Mouse (Mus musculus): Measurements from ENCODE around the gene Prss32. TPM values are rescaled to one million over a fixed set of nuclear protein-coding genes. Genes with fewer than 3 reads are reported as not detected.
A peak's percentile ranks its signal among the peaks of the same experiment; 100 is the strongest.

Prss32 gene
- polyA plus RNA-seq, 1 experiment, result not detected

GRCm38 (mm10) chr17:23822094-23822493, 21.6 kb upstream of the Prss32 start:
- Histone ChIP-seq H3K4me1 (ENCODE audit: control insufficient read depth, insufficient read depth, low read length) (no peaks in the 10 kb centered on the region), H3K27me3 (replicated peaks; ENCODE audit: control insufficient read depth, insufficient read depth, low read length) (no peaks in the 10 kb centered on the region), H3K4me3 (ENCODE audit: insufficient read depth, low read depth, low read length) (no peak overlapping the region), H3K36me3 (ENCODE audit: control insufficient read depth, insufficient read depth, low read length) (peaks cover 17% of the 10 kb centered on the region), H3K27ac (ENCODE audit: insufficient read depth, low read depth, low read length) (no peak overlapping the region)
- no peak for DNase-seq
- 60% methylated on average over 6 of the region's 6 CpGs for WGBS
- no peak for TF ChIP-seq CTCF (conservative IDR thresholded peaks at IDR 0.05; ENCODE audit: insufficient read depth, insufficient read length, low read depth, low read length)
- no peak for TF ChIP-seq POLR2A (IDR thresholded peaks at IDR 0.05; ENCODE audit: low read depth, low read length)

GRCm38 (mm10) chr17:23823018-23823417, 20.6 kb upstream of the Prss32 start:
- peaks cover 13% of the 10 kb centered on the region for H3K36me3 ChIP-seq (ENCODE audit: control insufficient read depth, insufficient read depth, low read length)
- WGBS, result 64% methylated on average over 16 of the region's 16 CpGs

GRCm38 (mm10) chr17:23823614-23824013, 20.0 kb upstream of the Prss32 start:
- WGBS, result 90% methylated on average over 12 of the region's 12 CpGs
- TF ChIP-seq POLR2A (IDR thresholded peaks at IDR 0.05; ENCODE audit: low read depth, low read length) (no peak), CTCF (conservative IDR thresholded peaks at IDR 0.05; ENCODE audit: insufficient read depth, insufficient read length, low read depth, low read length) (no peak)
- Histone ChIP-seq H3K27me3 (replicated peaks; ENCODE audit: control insufficient read depth, insufficient read depth, low read length) (no peaks in the 10 kb centered on the region), H3K27ac (ENCODE audit: insufficient read depth, low read depth, low read length) (no peak overlapping the region), H3K4me3 (ENCODE audit: insufficient read depth, low read depth, low read length) (no peak overlapping the region), H3K36me3 (ENCODE audit: control insufficient read depth, insufficient read depth, low read length) (peaks cover 8% of the 10 kb centered on the region), H3K4me1 (ENCODE audit: control insufficient read depth, insufficient read depth, low read length) (no peaks in the 10 kb centered on the region)
- no peak for DNase-seq

More at GRCm38 (mm10) chr17:23823018-23823417, 20.6 kb upstream of the Prss32 start:
- no peak for DNase-seq
- no peaks in the 10 kb centered on the region for H3K27me3 ChIP-seq (replicated peaks; ENCODE audit: control insufficient read depth, insufficient read depth, low read length)
- TF ChIP-seq POLR2A (IDR thresholded peaks at IDR 0.05; ENCODE audit: low read depth, low read length), result no peak
- no peak overlapping the region for H3K27ac ChIP-seq (ENCODE audit: insufficient read depth, low read depth, low read length)
- no peaks in the 10 kb centered on the region for H3K4me1 ChIP-seq (ENCODE audit: control insufficient read depth, insufficient read depth, low read length)
- no peak overlapping the region for H3K4me3 ChIP-seq (ENCODE audit: insufficient read depth, low read depth, low read length)

- H3K27me3 ChIP-seq (replicated peaks; ENCODE audit: control insufficient read depth, insufficient read depth, low read length), result no peaks in the 10 kb centered on the region
- H3K4me1 ChIP-seq (ENCODE audit: control insufficient read depth, insufficient read depth, low read length), result peaks cover 3% of the 10 kb centered on the region; the same call in 1 of the 2 replicates
- DNase-seq, result no peak
- H3K36me3 ChIP-seq (ENCODE audit: control insufficient read depth, insufficient read depth, low read length), result no peaks in the 10 kb centered on the region; the same call in 1 of the 2 replicates
- 85% methylated on average over 4 of the region's 4 CpGs for WGBS
- TF ChIP-seq POLR2A (IDR thresholded peaks at IDR 0.05; ENCODE audit: low read depth, low read length), result no peak
- TF ChIP-seq CTCF (conservative IDR thresholded peaks at IDR 0.05; ENCODE audit: insufficient read depth, insufficient read length, low read depth, low read length), result no peak
- no peak overlapping the region for H3K4me3 ChIP-seq (ENCODE audit: insufficient read depth, low read depth, low read length)
- no peak overlapping the region for H3K27ac ChIP-seq (ENCODE audit: insufficient read depth, low read depth, low read length)
Observed at GRCm38 (mm10) chr17:23825591-23825990, 18.1 kb upstream of the Prss32 start.

GRCm38 (mm10) chr17:23828271-23829001, 15.2 kb upstream of the Prss32 start:
- peak; percentile 25 for DNase-seq
- peak overlapping the region; percentile 4; the same call in 1 of the 2 replicates for H3K27ac ChIP-seq (ENCODE audit: insufficient read depth, low read depth, low read length)
- TF ChIP-seq CTCF (conservative IDR thresholded peaks at IDR 0.05; ENCODE audit: insufficient read depth, insufficient read length, low read depth, low read length) (no peak), POLR2A (IDR thresholded peaks at IDR 0.05; ENCODE audit: low read depth, low read length) (no peak)
- under 1% methylated on average over 47 of the region's 47 CpGs for WGBS
- H3K36me3 ChIP-seq (ENCODE audit: control insufficient read depth, insufficient read depth, low read length), result no peaks in the 10 kb centered on the region; the same call in 1 of the 2 replicates
- no peaks in the 10 kb centered on the region for H3K27me3 ChIP-seq (replicated peaks; ENCODE audit: control insufficient read depth, insufficient read depth, low read length)
- H3K4me3 ChIP-seq (ENCODE audit: insufficient read depth, low read depth, low read length), result peak overlapping the region; percentile 71
- H3K4me1 ChIP-seq (ENCODE audit: control insufficient read depth, insufficient read depth, low read length), result peaks cover 3% of the 10 kb centered on the region; the same call in 1 of the 2 replicates

GRCm38 (mm10) chr17:23829064-23829619, 14.5 kb upstream of the Prss32 start, which contains the start of gene Elob:
Gene Elob, minus strand, starts transcription at chr17:23829136.
- DNase-seq, result peak; percentile 92
- peak within 1 kb of the TSS; percentile 96 for H3K27ac ChIP-seq (ENCODE audit: insufficient read depth, low read depth, low read length)
- no peaks in the 10 kb centered on the region for H3K36me3 ChIP-seq (ENCODE audit: control insufficient read depth, insufficient read depth, low read length)
- peaks cover 3% of the 10 kb centered on the region; the same call in 1 of the 2 replicates for H3K4me1 ChIP-seq (ENCODE audit: control insufficient read depth, insufficient read depth, low read length)
- under 1% methylated on average over 37 of the region's 42 CpGs for WGBS
- no peaks in the 10 kb centered on the region for H3K27me3 ChIP-seq (replicated peaks; ENCODE audit: control insufficient read depth, insufficient read depth, low read length)
- peak within 1 kb of the TSS; percentile 78 for H3K4me3 ChIP-seq (ENCODE audit: insufficient read depth, low read depth, low read length)
- TF ChIP-seq CTCF (conservative IDR thresholded peaks at IDR 0.05; ENCODE audit: insufficient read depth, insufficient read length, low read depth, low read length), result peak; percentile 63
- TF ChIP-seq POLR2A (IDR thresholded peaks at IDR 0.05; ENCODE audit: low read depth, low read length), result peak; percentile 30

- TF ChIP-seq CTCF (conservative IDR thresholded peaks at IDR 0.05; ENCODE audit: insufficient read depth, insufficient read length, low read depth, low read length), result no peak
- no peak for TF ChIP-seq POLR2A (IDR thresholded peaks at IDR 0.05; ENCODE audit: low read depth, low read length)
- H3K4me1 ChIP-seq (ENCODE audit: control insufficient read depth, insufficient read depth, low read length), result peaks cover 3% of the 10 kb centered on the region; the same call in 1 of the 2 replicates
- no peak overlapping the region for H3K4me3 ChIP-seq (ENCODE audit: insufficient read depth, low read depth, low read length)
- H3K27me3 ChIP-seq (replicated peaks; ENCODE audit: control insufficient read depth, insufficient read depth, low read length), result no peaks in the 10 kb centered on the region
- no peaks in the 10 kb centered on the region for H3K36me3 ChIP-seq (ENCODE audit: control insufficient read depth, insufficient read depth, low read length)
- DNase-seq, result no peak
- no peak overlapping the region for H3K27ac ChIP-seq (ENCODE audit: insufficient read depth, low read depth, low read length)
- 100% methylated on average over 1 of the region's 1 CpGs for WGBS
Observed at GRCm38 (mm10) chr17:23831201-23831600, 12.5 kb upstream of the Prss32 start.
